Mouse (Mus musculus): ENCODE data around the gene Mrps27.
"Not testable (repeated sequence)": the region's sequence is repeated elsewhere in the genome, so short reads cannot be mapped to it uniquely, and the experiment has no call there.

Mrps27 gene

GRCm38 (mm10) chr13:99344599-99345575 is at the start of gene Mrps27, which contains the start of gene Ptcd2:
Gene Mrps27 (plus strand): TSS chr13:99344786.
Gene Ptcd2 (minus strand): TSS chr13:99344705.
- DNase-seq (ENCODE audit: low spot score in 2 of 2): peak; percentile 97 to 98

DNA sequence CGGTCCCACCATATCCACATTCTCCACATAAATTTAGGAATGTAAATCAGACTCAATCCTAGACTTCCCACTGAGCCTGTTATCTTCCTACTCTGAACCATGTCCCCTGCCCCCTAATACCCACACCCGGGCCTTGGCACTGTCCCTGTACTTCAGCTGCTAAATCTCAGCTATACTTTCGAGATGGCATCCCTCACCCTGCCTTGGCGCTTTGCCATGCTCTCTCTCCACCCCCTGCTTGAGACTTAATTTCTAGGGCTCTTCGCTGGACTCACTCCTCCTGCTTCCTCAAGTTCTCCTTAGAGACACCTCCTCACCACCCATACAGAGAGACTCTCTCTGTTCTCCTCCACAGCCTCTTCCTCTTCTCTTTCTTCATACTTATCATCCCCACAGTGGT is 44.7 kb upstream of the Mrps27 start:
- DNase-seq (ENCODE audit: low spot score in 2 of 2): no peak

DNA sequence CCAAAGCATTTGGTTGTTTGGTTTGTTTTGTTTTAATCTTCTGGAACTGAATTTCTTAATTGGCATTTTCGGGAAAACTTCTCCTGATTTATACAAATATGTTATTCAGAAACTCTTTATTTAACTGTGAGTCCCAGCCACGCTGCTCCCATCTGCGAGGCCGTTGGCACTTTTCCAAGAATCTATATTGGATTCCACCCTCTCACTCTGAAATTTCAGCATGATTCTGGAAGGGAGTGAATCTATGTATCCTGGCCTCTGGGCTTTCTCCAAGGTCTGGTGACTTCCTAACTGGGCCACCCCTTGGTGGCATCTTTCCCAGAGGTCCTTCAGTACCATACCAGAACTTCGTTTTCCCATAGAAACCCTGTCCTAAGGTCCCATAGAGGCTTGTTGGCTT is 40.7 kb upstream of the Mrps27 start:
- DNase-seq (ENCODE audit: low spot score in 2 of 2): peak; percentile 40 to 50

- DNase-seq (ENCODE audit: low spot score in 2 of 2): no peak
These were observed 40.2 kb upstream of the Mrps27 start for GRCm38 (mm10) chr13:99304365-99304764.

- no peak for DNase-seq (ENCODE audit: low spot score in 2 of 2)
These were observed 39.4 kb upstream of the Mrps27 start for GRCm38 (mm10) chr13:99305186-99305585.

DNA sequence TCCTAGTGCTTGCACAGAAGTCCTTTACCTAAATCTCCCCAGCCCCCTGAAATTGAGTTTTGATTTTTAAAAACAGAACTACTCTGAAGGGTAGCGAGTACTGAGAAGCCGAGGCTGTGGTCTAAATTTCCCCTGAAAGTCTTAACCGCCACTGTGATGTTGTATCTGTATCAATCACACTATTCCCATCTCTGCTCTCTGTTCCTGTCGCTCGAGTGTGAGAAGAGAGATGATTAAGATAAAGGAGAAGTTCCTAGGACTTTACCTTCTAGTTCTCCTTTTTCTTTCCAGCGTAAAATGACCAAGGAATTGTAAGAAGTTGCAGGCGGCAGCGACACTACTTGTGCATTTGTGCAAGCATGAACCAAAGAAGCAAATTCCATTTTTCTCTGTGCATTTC is 38.4 kb upstream of the Mrps27 start:
- DNase-seq (ENCODE audit: low spot score in 2 of 2): no peak

DNA sequence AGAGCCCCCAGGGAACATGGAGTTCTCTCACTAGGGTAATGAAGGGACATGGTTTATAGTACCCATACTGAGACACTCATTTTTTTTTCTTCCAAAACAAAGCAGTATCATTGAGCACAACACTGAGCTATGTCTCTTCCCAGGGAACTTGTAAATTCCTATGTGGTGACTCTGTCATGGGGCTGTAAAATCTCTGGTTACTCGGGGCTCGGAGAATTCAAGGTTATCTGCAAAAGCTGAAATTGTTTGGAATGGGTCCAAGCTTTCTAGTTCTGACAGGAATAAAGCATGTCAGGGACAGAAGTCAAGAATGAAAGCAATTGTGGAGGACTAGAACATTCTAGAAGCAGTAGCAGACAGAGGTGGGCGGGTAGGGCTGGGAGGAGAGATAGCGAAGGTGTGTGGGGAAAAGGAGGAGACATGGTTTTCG is 36.6 kb upstream of the Mrps27 start:
- no peak for DNase-seq (ENCODE audit: low spot score in 2 of 2)

DNA sequence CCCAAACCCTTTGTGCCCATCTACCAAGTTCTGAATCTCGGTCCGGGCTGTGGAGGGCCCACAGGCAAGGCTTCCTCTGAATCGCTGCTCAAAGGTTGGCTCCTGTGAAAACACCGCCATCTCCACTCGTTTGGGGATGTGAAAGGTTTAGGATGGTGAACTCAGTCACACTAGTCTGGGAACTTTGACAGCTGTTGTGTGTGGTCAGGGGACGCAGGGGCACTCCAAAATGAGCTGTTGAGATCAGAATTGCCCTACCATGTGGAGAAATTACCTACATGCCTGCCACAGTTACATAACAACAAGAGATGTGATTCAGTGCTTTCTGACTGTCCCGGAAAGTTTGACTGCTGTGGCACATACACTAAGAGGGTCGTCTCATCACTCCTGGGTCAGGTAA is 36.2 kb upstream of the Mrps27 start:
- DNase-seq (ENCODE audit: low spot score in 2 of 2): no peak

DNA sequence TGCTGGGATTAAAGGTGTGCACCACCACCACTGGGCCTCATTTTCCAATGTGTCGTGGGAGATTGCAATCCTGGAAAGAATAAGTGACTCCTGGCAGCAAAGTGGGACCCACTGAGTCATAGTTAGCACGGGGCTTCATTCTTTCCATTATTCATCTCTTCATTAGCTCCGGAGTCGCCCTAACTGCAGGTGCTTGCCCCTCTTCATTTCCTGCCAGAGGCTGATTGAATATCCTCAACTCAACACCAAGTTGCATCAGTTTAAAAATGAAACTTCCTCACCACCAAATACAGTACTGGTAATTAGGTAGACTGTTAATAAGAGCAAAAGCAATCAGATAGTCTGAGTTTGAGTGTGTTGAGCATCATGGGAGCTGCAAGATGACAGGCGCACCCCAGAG is 30.5 kb upstream of the Mrps27 start:
- no peak for DNase-seq (ENCODE audit: low spot score in 2 of 2)

DNA sequence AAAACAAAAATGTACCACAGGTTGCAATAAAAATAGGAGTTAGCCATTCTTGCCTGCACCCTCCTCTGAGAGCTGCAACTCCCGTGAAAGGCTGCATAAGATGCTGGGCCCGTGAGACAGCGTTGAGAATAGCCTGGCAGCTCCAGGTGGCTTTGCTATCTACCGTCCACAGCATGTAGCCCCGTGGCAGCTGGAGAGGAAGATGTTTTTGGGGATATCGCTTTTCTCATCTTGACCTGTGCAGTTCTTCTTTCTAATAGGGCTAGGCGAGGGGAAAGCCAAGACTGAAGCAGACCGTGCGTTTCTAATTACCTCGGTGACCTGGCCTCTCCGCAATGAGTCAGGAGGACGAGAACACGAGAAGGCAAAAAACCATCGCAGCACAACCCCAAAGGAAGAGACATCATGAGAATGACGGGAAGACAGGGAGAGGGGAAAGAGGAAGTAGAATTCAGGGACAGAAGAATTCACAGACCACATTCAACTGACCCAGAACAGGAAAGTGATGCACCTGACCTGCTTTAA is 29.9 kb upstream of the Mrps27 start:
- DNase-seq (ENCODE audit: low spot score in 2 of 2): no peak

- DNase-seq (ENCODE audit: low spot score in 2 of 2): no peak
These were observed 28.2 kb upstream of the Mrps27 start for GRCm38 (mm10) chr13:99316366-99316765.

- DNase-seq (ENCODE audit: low spot score in 2 of 2): peak; percentile 38 to 41
These were observed 27.5 kb upstream of the Mrps27 start for GRCm38 (mm10) chr13:99317058-99317457.

DNA sequence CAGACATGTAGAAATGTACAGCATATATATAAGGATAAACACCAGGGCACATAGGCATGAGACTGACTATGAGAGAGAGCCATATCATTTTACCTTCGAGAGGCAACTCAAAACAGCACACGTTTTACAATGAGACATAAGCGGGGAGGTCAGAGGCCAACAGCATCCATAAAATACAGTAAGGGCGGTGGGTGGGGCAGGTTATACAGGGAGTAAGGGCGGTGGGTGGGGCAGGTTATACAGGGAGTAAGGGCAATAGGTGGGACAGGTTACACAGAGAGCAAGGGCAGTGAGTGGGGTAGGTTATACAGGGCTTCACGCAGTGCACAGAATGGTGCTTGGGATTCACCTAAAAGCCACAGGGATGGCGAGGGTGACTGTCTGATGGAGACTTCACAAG is 24.1 kb upstream of the Mrps27 start:
- DNase-seq (ENCODE audit: low spot score in 2 of 2): no peak

DNA sequence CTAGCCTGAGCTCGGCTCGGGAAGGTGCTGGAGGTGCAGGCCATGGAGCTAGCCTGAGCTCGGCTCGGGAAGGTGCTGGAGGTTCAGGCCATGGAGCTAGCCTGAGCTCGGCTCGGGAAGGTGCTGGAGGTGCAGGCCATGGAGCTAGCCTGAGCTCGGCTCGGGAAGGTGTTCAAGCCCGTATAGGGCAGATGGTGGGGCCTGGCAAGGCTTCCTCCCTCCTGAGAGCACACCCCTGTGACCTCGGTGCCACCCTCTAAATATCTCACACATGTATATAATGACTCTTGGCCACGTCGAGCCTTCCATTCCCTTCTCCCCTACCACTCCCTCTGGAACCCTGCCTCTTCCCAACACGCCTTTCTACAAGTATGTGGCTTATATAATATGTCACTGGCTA is 21.7 kb upstream of the Mrps27 start:
- not testable (repeated sequence) for DNase-seq (ENCODE audit: low spot score in 2 of 2)

GRCm38 (mm10) chr13:99323632-99324336 is 20.8 kb upstream of the Mrps27 start:
- DNase-seq (ENCODE audit: low spot score in 2 of 2): no peak

- DNase-seq (ENCODE audit: low spot score in 2 of 2): not testable (repeated sequence)
These were observed 20.3 kb upstream of the Mrps27 start for GRCm38 (mm10) chr13:99324337-99324685.

DNA sequence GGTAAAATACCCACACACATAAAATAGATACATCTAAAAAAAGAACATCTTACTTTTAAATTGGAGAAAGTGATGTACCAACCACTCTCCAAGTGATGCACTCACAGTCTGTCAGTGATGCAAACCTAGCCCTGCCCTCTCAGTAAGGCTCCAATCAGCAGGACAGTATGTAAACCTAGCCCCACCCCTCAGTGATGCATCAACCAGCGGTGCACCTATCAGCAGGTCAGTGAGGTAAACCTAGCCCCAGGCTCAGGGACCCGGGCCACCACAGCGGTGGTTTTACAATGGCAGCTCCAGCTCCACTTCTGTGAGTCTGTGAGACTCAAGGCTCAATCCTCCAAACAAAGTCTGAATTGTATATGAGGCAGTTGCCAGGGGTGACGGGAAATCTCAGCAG is 13.3 kb upstream of the Mrps27 start:
- no peak for DNase-seq (ENCODE audit: low spot score in 2 of 2)

GRCm38 (mm10) chr13:99337510-99337909 is 7.1 kb upstream of the Mrps27 start:
- DNase-seq (ENCODE audit: low spot score in 2 of 2): no peak

GRCm38 (mm10) chr13:99341504-99341903 is 3.1 kb upstream of the Mrps27 start:
- DNase-seq (ENCODE audit: low spot score in 2 of 2): no peak

- no peak for DNase-seq (ENCODE audit: low spot score in 2 of 2)
These were observed 549 bp upstream of the Mrps27 start for GRCm38 (mm10) chr13:99343876-99344598.

GRCm38 (mm10) chr13:99350009-99350408 is 5.4 kb downstream of the Mrps27 start:
- no peak for DNase-seq (ENCODE audit: low spot score in 2 of 2)

GRCm38 (mm10) chr13:99351186-99351585 is 6.6 kb downstream of the Mrps27 start:
- no peak for DNase-seq (ENCODE audit: low spot score in 2 of 2)

Measured in right cerebral cortex, postnatal 36 days (tissue).